Mouse (Mus musculus) heart, embryonic 11.5 days (tissue): ENCODE data around the gene Pcyt2. TPM values are rescaled to one million over a fixed set of nuclear protein-coding genes. Genes with fewer than 3 reads are reported as not detected.

Experiments
- ATAC-seq: fragments of 200-750 bp; cut with Nextera tagmentation; replicated peaks from 2 replicates; pipeline ENCODE4 v1.8.0; 2017; ENCODE audit warnings: moderate library complexity; ENCODE audit not compliant: insufficient number of reproducible peaks, low FRiP score, low TSS enrichment
- H3K27ac ChIP-seq: fragments of 300-500 bp; sonication (generic); 2 replicates; pipeline ENCODE4 v1.5.1; 2014; ENCODE audit warnings: mild to moderate bottlenecking, low read depth, low read length
- H3K27me3 ChIP-seq: fragments of 300-500 bp; sonication (generic); 2 replicates; pipeline ENCODE4 v1.6.1; 2014; ENCODE audit warnings: mild to moderate bottlenecking, low read length, mixed read lengths; ENCODE audit not compliant: control insufficient read depth, insufficient read depth
- H3K36me3 ChIP-seq: fragments of 300-500 bp; sonication (generic); 2 replicates; pipeline ENCODE4 v1.6.1; 2014; ENCODE audit warnings: mild to moderate bottlenecking, low read length, moderate library complexity, mixed read lengths; ENCODE audit not compliant: control insufficient read depth, insufficient read depth
- H3K4me1 ChIP-seq: fragments of 300-500 bp; sonication (generic); 2 replicates; pipeline ENCODE4 v1.6.1; 2014; ENCODE audit warnings: low read length; ENCODE audit not compliant: control insufficient read depth, insufficient read depth
- H3K4me2 ChIP-seq: fragments of 300-500 bp; sonication (generic); 2 replicates; pipeline ENCODE4 v1.6.1; 2014; ENCODE audit warnings: mild to moderate bottlenecking, moderate library complexity
- H3K4me3 ChIP-seq: fragments of 300-500 bp; sonication (generic); 2 replicates; pipeline ENCODE4 v1.5.1; 2014; ENCODE audit warnings: low read depth, low read length
- H3K9ac ChIP-seq: fragments of 300-500 bp; sonication (generic); 2 replicates; pipeline ENCODE4 v1.6.1; 2014; ENCODE audit warnings: mild to moderate bottlenecking, low read depth, low read length, moderate library complexity
- H3K9me3 ChIP-seq: fragments of 300-500 bp; sonication (generic); replicated peaks from 2 replicates; pipeline ENCODE4 v1.6.1; 2016; ENCODE audit warnings: low read length; ENCODE audit not compliant: control insufficient read depth
- WGBS: fragments of 180-500 bp; shearing (Covaris S2); extraction: QIAGEN DNeasy Blood & Tissue Kit; methylation state at CpG from one replicate; pipeline ENCODE4 v1.1.7; 2014; ENCODE audit not compliant: insufficient replicate concordance; 5-methylcytosine and 5-hydroxymethylcytosine counted together
- polyA plus RNA-seq: library from polyadenylated mRNA; unstranded; fragments of >200 nt; fragmentation: Nextera tagmentation; extraction: Ambion mirVana; gene quantifications from 2 replicates; pipeline ENCODE4 v1.2.1, GENCODE M21; 2014

Pcyt2 gene
- polyA plus RNA-seq, 1 experiment from 2014 or later: 79.9 TPM

DNA sequence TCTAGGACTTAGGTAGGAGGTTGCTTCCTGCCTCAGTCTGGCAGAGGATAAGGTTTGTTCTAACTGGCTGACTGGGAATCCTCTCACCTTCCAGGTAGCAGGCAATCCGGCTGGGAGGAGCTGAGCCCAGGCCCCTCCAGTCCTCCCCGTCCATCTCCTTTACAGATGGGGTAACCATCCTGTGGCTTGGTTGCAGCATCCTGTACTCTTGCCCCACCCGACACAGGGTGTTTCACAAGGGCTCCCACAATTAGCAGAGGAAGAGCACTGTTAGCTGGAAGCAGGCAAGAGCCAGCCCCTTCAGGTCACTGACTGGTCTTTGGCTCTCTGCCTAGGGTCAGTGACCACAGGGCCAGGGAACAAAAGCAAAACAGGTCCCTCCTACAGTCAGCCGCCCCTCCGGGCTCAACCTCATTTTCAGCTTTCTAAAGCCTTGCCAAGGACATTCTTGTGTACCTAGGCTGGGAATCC, 12.7 kb upstream of the Pcyt2 start:
- Histone ChIP-seq H3K4me3 (peak overlapping the region; percentile 92), H3K27me3 (no peaks in the 10 kb centered on the region), H3K4me1 (peaks cover 41% of the 10 kb centered on the region), H3K9ac (peak overlapping the region; percentile 69), H3K36me3 (peaks cover 9% of the 10 kb centered on the region; the same call in 1 of the 2 replicates), H3K4me2 (peak overlapping the region; percentile 91), H3K27ac (peak overlapping the region; percentile 83), H3K9me3 (no peaks in the 10 kb centered on the region)
- no peak for ATAC-seq
- WGBS: 47% methylated on average over 5 of the region's 5 CpGs

DNA sequence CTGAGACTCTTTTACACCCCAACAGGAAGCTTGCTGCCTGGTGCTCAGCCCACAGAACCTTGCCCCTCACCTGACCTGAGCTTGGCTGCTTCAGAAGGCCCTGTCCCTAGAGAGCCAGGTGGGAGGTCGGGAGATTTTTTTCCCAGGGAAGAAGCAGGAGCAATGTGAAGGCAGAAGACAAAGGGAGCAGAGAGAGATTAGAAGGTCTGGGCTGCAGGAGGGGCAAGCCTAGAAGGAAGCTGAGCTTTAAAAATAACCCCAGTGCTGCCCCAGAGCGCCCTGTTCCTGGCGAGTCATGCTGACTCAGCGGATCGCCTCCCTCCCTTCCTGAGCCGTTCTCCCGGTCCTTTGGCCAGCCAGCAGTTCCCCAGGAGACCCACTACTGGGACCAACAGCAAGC, 12.2 kb upstream of the Pcyt2 start:
- Histone ChIP-seq H3K4me3 (peak overlapping the region; percentile 92), H3K9ac (peak overlapping the region; percentile 69), H3K36me3 (peaks cover 9% of the 10 kb centered on the region; the same call in 1 of the 2 replicates), H3K9me3 (no peaks in the 10 kb centered on the region), H3K4me1 (peaks cover 45% of the 10 kb centered on the region), H3K4me2 (peak overlapping the region; percentile 91), H3K27me3 (no peaks in the 10 kb centered on the region), H3K27ac (peak overlapping the region; percentile 83)
- peak; percentile 42 for ATAC-seq
- 4% methylated on average over 7 of the region's 7 CpGs for WGBS

DNA sequence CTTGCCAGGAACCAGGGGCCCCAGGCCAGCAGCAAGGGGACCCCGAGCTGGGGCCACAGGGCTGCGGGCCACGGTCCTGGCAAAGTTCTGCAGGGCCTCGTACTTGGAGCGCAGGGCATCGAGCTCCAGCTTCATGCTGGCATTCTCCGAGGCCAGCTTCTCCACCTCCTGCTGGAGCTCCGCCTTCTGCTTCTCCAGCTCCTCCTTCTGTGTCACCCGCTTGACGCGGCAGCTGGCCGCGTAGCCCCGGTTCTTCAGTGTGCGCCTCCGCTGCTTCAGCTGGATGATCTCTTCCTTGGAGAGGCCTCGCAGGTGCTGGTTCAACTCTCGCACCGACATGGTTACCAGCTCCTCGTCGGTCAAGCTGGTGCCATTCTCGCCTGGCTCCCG, 11.6 kb upstream of the Pcyt2 start:
- Histone ChIP-seq H3K27ac (peak overlapping the region; percentile 83), H3K4me1 (peaks cover 47% of the 10 kb centered on the region), H3K4me2 (peak overlapping the region; percentile 91), H3K9ac (no peak overlapping the region), H3K27me3 (no peaks in the 10 kb centered on the region), H3K9me3 (no peaks in the 10 kb centered on the region), H3K36me3 (peaks cover 9% of the 10 kb centered on the region; the same call in 1 of the 2 replicates), H3K4me3 (peak overlapping the region; percentile 92; the same call in 1 of the 2 replicates)
- ATAC-seq: no peak
- WGBS: 74% methylated on average over 23 of the region's 23 CpGs

DNA sequence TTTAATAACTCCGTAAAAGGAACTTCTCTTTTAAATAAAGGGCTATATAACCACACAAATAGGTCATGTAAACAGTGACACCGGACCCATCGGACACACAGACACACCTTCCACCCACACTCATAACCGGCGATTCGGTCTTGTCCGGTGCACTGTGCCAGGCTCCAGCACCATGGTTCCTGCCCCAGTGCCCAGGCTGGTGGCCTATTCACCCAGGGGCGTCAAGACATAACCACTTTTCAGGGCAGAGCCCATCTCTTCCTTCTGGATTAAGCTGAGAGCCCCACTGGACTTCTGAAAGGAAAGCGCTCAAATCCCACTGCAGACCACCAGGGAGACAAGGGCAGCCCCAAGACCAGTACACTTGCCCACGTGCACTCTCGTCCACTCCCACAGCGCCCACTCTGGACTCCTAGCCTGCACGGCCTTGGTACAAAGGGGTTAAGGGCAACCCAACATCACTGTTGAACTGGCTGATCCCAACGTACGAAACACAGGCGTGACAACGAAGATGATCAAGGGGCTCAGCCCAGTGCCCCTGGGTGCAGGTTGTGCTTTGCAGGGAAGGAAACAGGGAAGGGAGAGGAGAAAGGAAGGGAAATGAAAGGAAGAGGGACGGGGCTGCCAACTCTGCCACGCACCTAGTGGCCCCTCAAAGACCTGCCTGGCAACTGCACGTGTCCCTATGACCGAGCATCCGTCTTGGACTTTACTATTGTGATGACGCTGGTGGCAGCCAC, 11.0 kb upstream of the Pcyt2 start:
- 93% methylated on average over 23 of the region's 23 CpGs for WGBS
- Histone ChIP-seq H3K27me3 (no peaks in the 10 kb centered on the region), H3K36me3 (peaks cover 9% of the 10 kb centered on the region; the same call in 1 of the 2 replicates), H3K9ac (no peak overlapping the region), H3K9me3 (no peaks in the 10 kb centered on the region), H3K4me2 (peak overlapping the region; percentile 4; the same call in 1 of the 2 replicates), H3K4me1 (peaks cover 49% of the 10 kb centered on the region), H3K27ac (no peak overlapping the region), H3K4me3 (no peak overlapping the region)
- no peak for ATAC-seq

DNA sequence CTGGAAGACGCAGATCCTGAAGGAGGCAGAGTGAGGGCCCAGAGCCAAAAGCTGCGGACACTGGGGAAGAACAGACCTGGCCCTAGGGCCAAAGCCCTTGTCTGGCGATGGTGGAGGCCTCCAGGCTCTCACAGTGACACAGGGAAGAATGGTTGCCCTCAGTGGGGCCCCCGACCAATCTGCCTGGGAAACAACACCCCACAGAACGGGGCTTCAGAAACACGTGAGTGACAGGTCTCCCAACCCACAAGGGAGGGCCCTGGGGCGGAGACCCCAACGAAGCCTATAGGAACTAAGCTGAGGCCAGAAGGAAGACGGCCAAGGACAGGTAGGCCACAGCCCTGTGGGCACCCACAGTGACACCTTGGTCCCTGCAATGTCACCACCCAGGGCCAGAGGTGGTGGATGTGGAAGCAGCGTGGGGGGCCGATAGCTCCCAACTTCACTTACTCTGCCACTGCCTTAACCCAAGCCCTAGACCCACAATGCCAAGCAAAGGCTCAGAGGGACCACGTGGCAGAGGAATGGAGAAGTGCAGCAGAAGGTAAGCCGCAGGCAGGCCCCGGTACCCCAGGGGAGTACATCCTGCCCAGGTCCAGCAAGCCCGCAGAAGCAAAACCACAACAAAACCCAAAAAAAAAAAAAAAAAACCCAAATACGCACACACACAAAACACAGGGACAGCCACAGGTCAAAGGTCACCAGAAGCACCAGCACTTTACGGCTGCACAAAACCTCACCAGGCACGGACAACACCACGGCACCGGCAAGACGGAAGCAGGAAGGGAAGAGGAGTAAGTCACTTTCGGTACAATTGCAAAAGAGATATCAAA, 9.9 kb upstream of the Pcyt2 start:
- ATAC-seq: no peak
- Histone ChIP-seq H3K9me3 (no peaks in the 10 kb centered on the region), H3K27me3 (no peaks in the 10 kb centered on the region), H3K9ac (no peak overlapping the region), H3K4me3 (no peak overlapping the region), H3K4me2 (0 out of 2 replicates have a peak overlapping the region, but pooled peaks have one; percentile 6), H3K4me1 (peaks cover 50% of the 10 kb centered on the region), H3K27ac (no peak overlapping the region), H3K36me3 (peaks cover 9% of the 10 kb centered on the region; the same call in 1 of the 2 replicates)
- 80% methylated on average over 22 of the region's 22 CpGs for WGBS

DNA sequence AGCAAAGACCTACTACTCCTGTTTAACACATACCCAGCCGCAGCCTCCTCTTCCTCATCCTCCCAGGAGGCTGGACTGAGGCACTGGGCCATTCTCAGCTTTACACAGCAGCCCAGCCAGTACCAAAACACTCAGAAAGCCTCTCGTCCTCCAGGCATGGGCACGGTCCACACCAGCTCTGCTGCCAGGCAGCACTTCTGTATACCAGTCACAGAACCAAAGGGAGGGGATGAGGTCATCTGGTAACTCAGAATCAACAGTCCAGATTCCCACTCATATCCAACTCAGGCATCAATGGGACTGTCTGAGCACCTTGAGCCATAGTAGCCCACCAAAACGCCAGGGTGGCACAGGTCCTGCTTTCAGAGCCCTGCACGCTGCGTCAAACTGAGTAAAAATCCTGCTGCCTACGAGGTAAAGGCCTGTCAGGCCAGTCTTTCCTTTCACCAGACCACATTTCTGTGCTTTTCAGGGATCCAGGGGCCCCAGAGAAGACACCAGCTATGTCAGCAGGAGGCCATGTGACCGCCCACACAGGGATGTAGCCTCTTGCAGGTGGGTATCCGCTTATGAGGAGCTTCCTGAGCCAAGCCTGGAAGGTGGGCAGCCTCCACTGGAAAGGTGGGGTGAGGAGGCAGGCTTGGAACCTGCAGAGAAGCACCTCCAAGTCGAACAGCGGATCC, 9.2 kb upstream of the Pcyt2 start:
- H3K36me3 ChIP-seq: peaks cover 11% of the 10 kb centered on the region; the same call in 1 of the 2 replicates
- WGBS: 92% methylated on average over 11 of the region's 11 CpGs
- H3K4me3 ChIP-seq: no peak overlapping the region
- 0 out of 2 replicates have a peak overlapping the region, but pooled peaks have one; percentile 6 for H3K4me2 ChIP-seq
- H3K4me1 ChIP-seq: peaks cover 45% of the 10 kb centered on the region
- H3K27me3 ChIP-seq: no peaks in the 10 kb centered on the region
- H3K27ac ChIP-seq: no peak overlapping the region
- H3K9me3 ChIP-seq: no peaks in the 10 kb centered on the region
- ATAC-seq: no peak
- no peak overlapping the region for H3K9ac ChIP-seq

DNA sequence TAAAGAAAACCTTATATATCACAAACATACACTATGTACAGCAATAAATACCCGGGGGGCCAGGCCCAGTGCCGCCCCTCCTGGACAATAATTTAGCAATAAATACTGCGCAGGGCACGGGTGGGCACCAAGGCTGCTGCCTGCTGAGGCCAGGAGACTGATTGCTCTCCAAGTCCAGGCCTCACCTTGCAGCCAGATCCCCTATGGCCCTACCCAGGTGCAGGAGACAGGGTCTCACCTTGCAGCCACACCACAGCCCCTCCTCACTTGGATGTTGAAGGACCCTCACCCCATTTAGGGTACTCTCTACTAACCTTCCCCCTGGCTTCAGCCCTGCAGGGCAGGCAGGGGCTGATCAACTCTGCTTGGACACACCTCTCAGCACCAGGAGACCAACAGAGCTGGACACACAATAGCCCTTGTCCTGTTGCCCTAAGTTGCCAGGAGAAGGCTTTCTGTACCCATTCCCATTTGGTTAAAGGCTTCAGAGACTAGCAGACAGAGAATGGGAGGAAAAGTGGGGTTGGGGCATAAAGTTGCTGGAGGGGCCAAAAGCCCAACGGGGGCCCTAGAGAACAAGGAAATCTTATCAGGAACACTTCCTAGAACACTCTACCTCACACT, 7.5 kb upstream of the Pcyt2 start, which contains the start of gene Sirt7:
Gene Sirt7, minus strand, starts transcription at position 89 of the 624 bp plus-strand sequence.
- peak; percentile 7; the same call in 1 of the 2 replicates for ATAC-seq
- Histone ChIP-seq H3K36me3 (peaks cover 15% of the 10 kb centered on the region; the same call in 1 of the 2 replicates), H3K9me3 (no peaks in the 10 kb centered on the region), H3K27ac (peak within 1 kb of the TSS; percentile 84), H3K4me2 (peak within 1 kb of the TSS; percentile 94), H3K27me3 (no peaks in the 10 kb centered on the region), H3K9ac (peak within 1 kb of the TSS; percentile 86), H3K4me3 (peak within 1 kb of the TSS; percentile 99), H3K4me1 (peaks cover 29% of the 10 kb centered on the region)
- 24% methylated on average over 5 of the region's 5 CpGs for WGBS
